Mouse (Mus musculus): Measurements from ENCODE around the gene Rps18. TPM values are rescaled to one million over a fixed set of nuclear protein-coding genes. Genes with fewer than 3 reads are reported as not detected.
A peak's percentile ranks its signal among the peaks of the same experiment; 100 is the strongest.
"Not testable (repeated sequence)": the region's sequence is repeated elsewhere in the genome, so short reads cannot be mapped to it uniquely, and the experiment has no call there.

The Rps18 gene
- polyA plus RNA-seq (2015; fragmentation: Nextera tagmentation; extraction: Ambion mirVana): 1,650 and 1,822 TPM in 2 replicates

DNA sequence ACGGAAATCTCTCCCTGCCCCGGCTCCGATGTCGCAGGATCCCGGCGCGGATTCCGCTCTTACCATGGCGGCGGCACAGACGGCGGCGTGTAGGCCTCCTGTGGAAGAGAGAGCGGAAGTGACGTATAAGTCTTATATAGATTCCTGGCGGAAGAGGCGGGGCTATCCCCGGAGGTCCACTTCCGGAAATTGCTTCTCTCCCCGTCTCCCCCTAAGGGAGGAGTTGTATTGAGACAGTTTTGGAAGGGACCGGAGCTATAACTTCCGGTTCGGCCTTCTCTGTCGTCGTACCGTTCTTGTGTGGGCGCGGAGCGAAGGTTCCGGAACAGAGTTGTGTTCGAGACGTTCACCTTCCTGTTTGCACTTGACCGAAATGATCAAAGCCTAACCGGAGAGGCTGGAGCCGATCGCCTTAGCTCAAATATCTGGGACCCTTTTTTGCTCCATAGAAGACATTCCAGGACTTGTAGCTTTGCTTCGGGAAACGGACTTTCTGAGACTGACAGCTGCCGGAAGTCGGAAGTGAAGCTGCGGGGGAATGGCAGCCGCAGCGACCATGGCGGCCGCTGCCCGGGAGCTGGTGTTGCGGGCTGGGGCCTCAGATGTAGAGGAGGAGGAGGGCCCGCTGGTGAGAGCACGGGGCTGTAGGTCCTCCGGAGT is at the start of gene Rps18, which contains the start of gene Vps52:
TSS of gene Rps18 (minus strand) at position 447 of the 660 bp plus-strand sequence.
TSS of gene Vps52 (plus strand) at position 258 of the 660 bp plus-strand sequence.
- H3K27me3 ChIP-seq: no peaks in the 10 kb centered on the region
- peak within 1 kb of the TSS; percentile 82 for H3K4me2 ChIP-seq
- under 1% methylated on average over 50 of the region's 50 CpGs for WGBS
- peak within 1 kb of the TSS; percentile 88 for H3K27ac ChIP-seq
- peak; percentile 86 for ATAC-seq (ENCODE audit: borderline replicate concordance, extremely low read depth, low FRiP score, low TSS enrichment)
- H3K9me3 ChIP-seq: no peaks in the 10 kb centered on the region
- peaks cover 48% of the 10 kb centered on the region for H3K4me1 ChIP-seq
- peaks cover 48% of the 10 kb centered on the region for H3K36me3 ChIP-seq
- peak within 1 kb of the TSS; percentile 75 for H3K4me3 ChIP-seq
- peak within 1 kb of the TSS; percentile 94 for H3K9ac ChIP-seq

DNA sequence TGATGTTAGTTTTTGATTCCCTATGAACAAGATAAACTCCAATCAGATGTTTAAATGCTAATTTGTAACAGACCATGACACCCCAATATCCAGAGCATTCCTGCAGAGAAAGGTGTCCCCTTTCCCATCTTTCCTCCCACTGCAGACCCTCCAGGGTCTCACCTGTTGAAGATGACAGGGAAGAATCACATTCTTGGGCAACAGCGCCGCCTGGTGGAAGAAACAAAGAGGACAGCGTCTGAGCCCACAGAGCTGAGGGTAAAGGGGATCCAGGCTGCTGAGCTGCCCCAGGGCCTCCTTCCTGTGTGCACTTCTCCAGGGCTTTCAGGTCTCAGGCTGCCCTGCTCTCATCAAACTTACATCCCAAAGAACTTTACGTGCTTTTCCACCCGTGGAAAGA is 47.6 kb upstream of the Rps18 start:
- Histone ChIP-seq H3K36me3 (no peaks in the 10 kb centered on the region), H3K9me3 (no peaks in the 10 kb centered on the region), H3K4me1 (peaks cover 9% of the 10 kb centered on the region; the same call in 1 of the 2 replicates), H3K4me3 (no peak overlapping the region), H3K27ac (no peak overlapping the region), H3K9ac (no peak overlapping the region), H3K27me3 (peaks cover 36% of the 10 kb centered on the region), H3K4me2 (no peak overlapping the region)
- no peak for ATAC-seq (ENCODE audit: borderline replicate concordance, extremely low read depth, low FRiP score, low TSS enrichment)
- 5% methylated on average over 5 of the region's 5 CpGs for WGBS

DNA sequence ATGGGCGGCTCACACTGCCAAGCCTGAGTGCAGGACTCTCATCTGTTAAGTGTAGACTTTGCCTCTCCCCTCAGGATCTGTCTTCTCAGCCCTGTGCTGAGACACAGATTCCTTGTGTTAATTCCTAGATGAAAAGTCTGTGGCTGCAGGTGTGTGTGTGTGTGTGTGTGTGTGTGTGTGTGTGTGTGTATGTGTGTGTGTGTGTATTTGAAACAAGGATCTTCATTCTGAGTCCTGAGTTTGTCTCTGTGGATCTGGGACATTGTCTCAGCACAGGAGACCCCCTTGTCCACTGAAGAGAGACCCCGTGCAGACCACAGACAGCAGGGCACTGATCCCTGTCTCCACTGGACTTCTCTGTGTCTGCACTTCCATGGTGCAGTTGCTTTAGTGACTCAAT is 45.0 kb upstream of the Rps18 start:
- Histone ChIP-seq H3K4me3 (peak overlapping the region; percentile 59; the same call in 1 of the 2 replicates), H3K4me2 (peak overlapping the region; percentile 99), H3K27me3 (peaks cover 44% of the 10 kb centered on the region)
- ATAC-seq (ENCODE audit: borderline replicate concordance, extremely low read depth, low FRiP score, low TSS enrichment); H3K9me3 ChIP-seq; H3K4me1 ChIP-seq; H3K9ac ChIP-seq; H3K27ac ChIP-seq; H3K36me3 ChIP-seq: not testable (repeated sequence)
- WGBS: 47% methylated on average over 2 of the region's 2 CpGs

DNA sequence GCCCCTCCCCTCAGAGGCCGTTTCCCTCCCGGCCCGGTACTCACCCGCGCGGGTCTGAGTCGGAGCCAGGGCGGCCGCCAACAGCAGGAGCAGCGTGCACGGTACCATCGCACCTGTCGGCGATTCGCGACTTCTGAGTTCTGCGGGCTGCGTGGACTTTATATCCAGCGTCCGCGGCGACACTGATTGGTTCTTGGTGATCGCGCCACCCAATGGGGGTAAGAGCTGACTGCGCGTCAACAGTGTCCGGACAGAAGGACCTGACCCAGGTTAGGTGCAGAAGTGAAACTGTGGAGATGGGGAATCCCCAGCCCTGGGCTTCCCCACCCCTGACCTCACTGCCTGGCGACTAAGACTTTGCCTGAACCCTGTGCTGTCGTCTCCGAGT is 44.3 kb upstream of the Rps18 start, which contains the start of gene H2-K1:
TSS of gene H2-K1 (minus strand) at position 198 of the 388 bp plus-strand sequence.
- no peaks in the 10 kb centered on the region for H3K36me3 ChIP-seq
- H3K4me2 ChIP-seq: peak within 1 kb of the TSS; percentile 99
- WGBS: under 1% methylated on average over 30 of the region's 30 CpGs
- peak within 1 kb of the TSS; percentile 59 for H3K4me3 ChIP-seq
- no peaks in the 10 kb centered on the region for H3K9me3 ChIP-seq
- peaks cover 41% of the 10 kb centered on the region for H3K27me3 ChIP-seq
- no peak within 1 kb of the TSS for H3K27ac ChIP-seq
- H3K4me1 ChIP-seq: peaks cover 9% of the 10 kb centered on the region; the same call in 1 of the 2 replicates
- H3K9ac ChIP-seq: peak within 1 kb of the TSS; percentile 40
- ATAC-seq (ENCODE audit: borderline replicate concordance, extremely low read depth, low FRiP score, low TSS enrichment): peak; percentile 83; the same call in 1 of the 2 replicates

DNA sequence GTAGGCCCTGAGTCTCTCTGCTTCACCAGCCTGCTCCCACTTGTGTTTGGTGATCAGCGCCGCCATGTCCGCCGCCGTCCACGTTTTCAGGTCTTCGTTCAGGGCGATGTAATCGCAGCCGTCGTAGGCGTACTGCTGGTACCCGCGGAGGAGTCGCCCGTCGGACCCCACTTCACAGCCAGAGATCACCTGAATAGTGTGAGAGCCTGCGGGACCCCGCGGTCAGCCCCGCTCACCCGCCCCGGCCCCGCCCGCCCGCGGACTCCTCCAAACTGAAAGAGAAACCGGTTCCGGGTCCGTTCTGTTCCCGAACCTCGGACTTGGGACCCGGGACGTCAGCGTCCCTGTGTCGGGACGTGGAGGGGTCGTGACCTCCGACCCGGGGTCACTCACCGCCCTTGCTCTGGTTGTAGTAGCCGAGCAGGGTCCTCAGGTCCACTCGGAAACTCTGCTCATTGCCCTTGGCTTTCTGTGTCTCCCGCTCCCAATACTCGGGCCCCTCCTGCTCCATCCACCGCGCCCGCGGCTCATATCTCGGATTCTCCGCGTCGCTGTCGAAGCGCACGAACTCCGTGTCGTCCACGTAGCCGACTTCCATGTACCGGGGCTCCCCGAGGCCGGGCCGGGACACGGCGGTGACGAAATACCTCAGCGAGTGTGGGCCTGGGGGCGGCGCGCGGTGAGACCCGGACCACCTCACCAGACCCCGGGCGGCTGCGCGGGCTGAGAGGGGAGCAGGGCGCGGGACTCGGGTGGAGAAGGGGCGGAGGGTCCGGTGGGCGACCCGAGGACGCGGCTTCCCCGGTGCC is 43.7 kb upstream of the Rps18 start:
- Histone ChIP-seq H3K9ac (peak overlapping the region; percentile 40), H3K4me3 (peak overlapping the region; percentile 59)
- ATAC-seq (ENCODE audit: borderline replicate concordance, extremely low read depth, low FRiP score, low TSS enrichment): peak; percentile 51

DNA sequence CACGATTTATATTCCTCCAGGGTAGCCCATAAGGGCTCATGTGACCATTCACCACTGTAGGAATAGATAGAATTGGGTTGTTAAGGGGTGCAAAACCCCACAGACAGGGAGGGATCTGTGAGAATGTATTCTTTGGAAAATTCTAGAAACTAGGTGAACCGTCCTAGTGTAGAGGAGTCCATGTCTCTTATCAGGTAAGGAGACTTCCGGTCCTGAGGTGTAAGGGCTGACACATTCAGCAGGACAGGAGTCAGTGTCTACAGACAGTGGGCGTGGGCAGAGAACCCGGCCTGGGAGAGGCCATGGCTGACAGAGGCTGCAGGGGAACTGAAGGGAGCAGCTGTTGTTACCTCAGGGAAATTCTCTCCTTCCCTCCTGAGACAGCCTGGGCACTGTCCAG is 42.9 kb upstream of the Rps18 start:
- H3K4me3 ChIP-seq, H3K4me2 ChIP-seq: not testable (repeated sequence)

More for the DNA sequence above, 43.7 kb upstream of the Rps18 start:
- no peaks in the 10 kb centered on the region for H3K9me3 ChIP-seq
- H3K27me3 ChIP-seq: peaks cover 41% of the 10 kb centered on the region
- 1% methylated on average over 87 of the region's 87 CpGs for WGBS
- no peaks in the 10 kb centered on the region for H3K36me3 ChIP-seq
- H3K4me2 ChIP-seq: peak overlapping the region; percentile 99
- H3K27ac ChIP-seq: no peak overlapping the region
- peaks cover 9% of the 10 kb centered on the region; the same call in 1 of the 2 replicates for H3K4me1 ChIP-seq

DNA sequence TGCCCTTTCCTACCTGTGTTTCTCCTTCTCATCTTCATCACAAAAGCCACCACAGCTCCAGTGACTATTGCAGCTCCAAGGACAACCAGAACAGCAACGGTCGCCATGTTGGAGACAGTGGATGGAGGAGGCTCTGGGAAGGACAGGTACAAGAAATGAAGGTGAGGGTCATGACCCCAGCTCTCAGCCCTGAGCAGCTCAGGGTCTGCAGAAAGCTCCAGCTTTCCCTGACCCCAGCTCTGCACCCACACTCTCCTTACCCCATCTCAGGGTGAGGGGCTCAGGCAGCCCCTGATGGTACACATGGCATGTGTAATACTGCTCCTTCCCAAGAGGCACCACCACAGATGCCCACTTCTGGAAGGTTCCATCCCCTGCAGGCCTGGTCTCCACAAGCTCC is 41.2 kb upstream of the Rps18 start:
- H3K27ac ChIP-seq; H3K4me2 ChIP-seq; H3K36me3 ChIP-seq; H3K9me3 ChIP-seq; H3K9ac ChIP-seq; ATAC-seq (ENCODE audit: borderline replicate concordance, extremely low read depth, low FRiP score, low TSS enrichment); H3K4me1 ChIP-seq; H3K4me3 ChIP-seq: not testable (repeated sequence)
- 79% methylated on average over 2 of the region's 2 CpGs for WGBS
- peaks cover 40% of the 10 kb centered on the region for H3K27me3 ChIP-seq

More for the DNA sequence above, 42.9 kb upstream of the Rps18 start:
- 36% methylated on average over 5 of the region's 5 CpGs for WGBS
- H3K9ac ChIP-seq; H3K4me1 ChIP-seq; H3K27ac ChIP-seq; H3K9me3 ChIP-seq; H3K36me3 ChIP-seq; ATAC-seq (ENCODE audit: borderline replicate concordance, extremely low read depth, low FRiP score, low TSS enrichment): not testable (repeated sequence)
- peaks cover 41% of the 10 kb centered on the region for H3K27me3 ChIP-seq

DNA sequence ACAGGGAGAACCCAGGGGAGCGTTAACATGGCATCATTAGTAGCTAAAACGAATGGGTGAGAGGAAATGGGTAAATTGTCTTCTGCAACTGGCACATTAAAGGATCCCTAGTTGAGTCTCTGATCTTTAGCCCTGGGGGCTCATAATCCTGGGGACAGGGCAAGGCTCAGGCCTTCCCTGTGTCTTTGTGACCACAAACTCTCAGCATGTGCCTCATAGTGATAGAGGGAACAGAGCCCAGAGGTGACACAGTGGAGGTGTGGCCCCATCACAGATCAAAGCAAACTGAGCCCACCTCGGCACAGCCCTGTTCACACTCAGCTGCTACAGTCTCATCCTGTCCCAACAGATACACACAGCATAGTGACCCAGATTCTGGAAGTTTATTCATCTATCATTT is 39.9 kb upstream of the Rps18 start:
- peaks cover 9% of the 10 kb centered on the region; the same call in 1 of the 2 replicates for H3K4me1 ChIP-seq
- WGBS: 44% methylated on average over 3 of the region's 3 CpGs
- no peaks in the 10 kb centered on the region for H3K9me3 ChIP-seq
- no peak overlapping the region for H3K27ac ChIP-seq
- no peak overlapping the region for H3K4me2 ChIP-seq
- no peak for ATAC-seq (ENCODE audit: borderline replicate concordance, extremely low read depth, low FRiP score, low TSS enrichment)
- peaks cover 28% of the 10 kb centered on the region for H3K27me3 ChIP-seq
- no peak overlapping the region for H3K9ac ChIP-seq
- H3K4me3 ChIP-seq: no peak overlapping the region
- no peaks in the 10 kb centered on the region for H3K36me3 ChIP-seq

DNA sequence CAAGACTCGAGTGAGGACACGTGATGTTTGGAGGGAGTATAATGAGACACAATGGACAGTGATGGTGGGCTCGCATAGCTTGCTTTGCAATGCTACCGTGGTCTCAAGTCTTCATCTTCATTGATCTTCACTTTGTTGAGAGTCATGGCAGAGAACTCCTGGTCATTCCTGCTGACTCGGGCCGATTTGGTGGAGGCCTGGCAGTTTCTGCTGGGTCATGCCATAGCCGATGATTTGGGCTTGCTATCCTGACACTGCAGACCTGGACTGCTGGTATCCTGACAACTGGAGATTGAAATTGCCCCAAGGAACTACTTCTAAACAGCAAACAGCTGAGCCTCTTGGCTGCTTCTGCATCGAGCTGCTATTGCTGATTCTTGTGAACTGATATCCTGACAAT is 39.2 kb upstream of the Rps18 start:
- WGBS: 84% methylated on average over 8 of the region's 8 CpGs
- no peaks in the 10 kb centered on the region for H3K36me3 ChIP-seq
- H3K9ac ChIP-seq: no peak overlapping the region
- H3K4me1 ChIP-seq: peaks cover 3% of the 10 kb centered on the region; the same call in 1 of the 2 replicates
- H3K4me3 ChIP-seq: no peak overlapping the region
- H3K4me2 ChIP-seq: no peak overlapping the region
- no peak overlapping the region for H3K27ac ChIP-seq
- peaks cover 21% of the 10 kb centered on the region for H3K27me3 ChIP-seq
- ATAC-seq (ENCODE audit: borderline replicate concordance, extremely low read depth, low FRiP score, low TSS enrichment): no peak
- H3K9me3 ChIP-seq: no peaks in the 10 kb centered on the region

DNA sequence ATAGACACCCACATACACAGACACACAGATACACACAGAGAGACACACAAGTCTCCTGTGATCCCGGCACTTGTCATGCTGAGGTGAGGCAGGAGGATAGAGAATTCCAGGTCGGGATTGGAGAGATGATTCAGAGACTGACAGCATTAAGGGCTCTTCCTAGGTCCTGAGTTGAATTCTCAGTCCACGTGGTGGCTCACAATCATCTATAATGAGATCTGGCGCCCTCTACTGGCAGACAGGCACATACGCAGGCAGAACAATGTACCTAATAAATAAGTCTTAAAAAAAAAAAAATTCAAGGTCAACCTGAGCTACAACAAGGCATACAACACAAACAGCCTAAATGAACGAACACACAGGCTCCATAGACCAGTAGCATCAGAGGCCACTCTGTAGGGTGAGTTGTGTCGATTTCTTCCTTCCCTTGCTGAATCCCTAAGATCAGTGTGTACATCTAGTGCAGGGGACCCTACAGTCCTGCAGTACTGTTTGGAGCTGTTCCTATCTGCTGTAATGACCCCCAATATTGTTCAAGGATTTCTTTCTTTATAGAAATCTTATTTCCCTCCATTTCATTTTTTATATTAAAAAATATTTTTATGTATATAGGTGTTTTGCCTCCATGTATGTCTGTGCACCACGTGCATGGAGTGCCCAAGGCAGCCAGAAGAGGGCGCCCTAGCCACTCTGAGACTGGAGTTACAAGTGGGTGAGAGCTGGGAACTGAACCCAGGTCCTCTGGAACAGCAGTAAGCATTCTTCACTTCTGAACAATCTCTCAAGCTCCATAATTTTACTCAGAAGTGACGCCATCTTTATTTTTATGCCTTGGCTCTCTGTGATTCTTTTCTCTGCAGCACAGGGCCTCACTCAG is 36.2 kb upstream of the Rps18 start:
- ATAC-seq (ENCODE audit: borderline replicate concordance, extremely low read depth, low FRiP score, low TSS enrichment): no peak
- 31% methylated on average over 10 of the region's 10 CpGs for WGBS
- H3K9me3 ChIP-seq: no peaks in the 10 kb centered on the region

DNA sequence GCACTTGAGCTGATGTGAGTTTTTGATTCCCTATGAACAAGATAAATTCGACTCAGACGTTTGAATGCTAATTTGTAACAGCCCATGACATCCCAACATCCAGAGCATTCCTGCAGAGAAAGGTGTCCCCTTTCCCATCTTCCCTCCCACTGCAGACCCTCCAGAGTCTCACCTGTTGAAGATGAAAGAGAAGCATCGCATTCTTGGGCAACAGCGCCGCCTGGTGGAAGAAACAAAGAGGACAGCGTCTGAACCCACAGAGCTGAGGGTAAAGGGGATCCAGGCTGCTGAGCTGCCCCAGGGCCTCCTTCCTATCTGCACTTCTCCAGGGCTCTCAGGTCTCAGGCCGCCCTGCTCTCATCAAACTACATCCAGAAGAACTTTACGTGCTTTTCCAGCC is 26.3 kb upstream of the Rps18 start:
- ATAC-seq (ENCODE audit: borderline replicate concordance, extremely low read depth, low FRiP score, low TSS enrichment); H3K27ac ChIP-seq; H3K9me3 ChIP-seq; H3K9ac ChIP-seq; H3K36me3 ChIP-seq; H3K4me3 ChIP-seq: not testable (repeated sequence)
- Histone ChIP-seq H3K27me3 (peaks cover 36% of the 10 kb centered on the region), H3K4me1 (peaks cover 37% of the 10 kb centered on the region), H3K4me2 (peak overlapping the region; percentile 78; the same call in 1 of the 2 replicates)
- WGBS: 6% methylated on average over 8 of the region's 8 CpGs

More for the DNA sequence above, 36.2 kb upstream of the Rps18 start:
- Histone ChIP-seq H3K36me3 (no peaks in the 10 kb centered on the region), H3K4me2 (no peak overlapping the region), H3K27ac (no peak overlapping the region), H3K9ac (no peak overlapping the region), H3K27me3 (peaks cover under 1% of the 10 kb centered on the region), H3K4me3 (no peak overlapping the region), H3K4me1 (no peaks in the 10 kb centered on the region)
